Comparison of ENCODE assay signal across 12 mouse cellular contexts in the genomic region with DNA sequence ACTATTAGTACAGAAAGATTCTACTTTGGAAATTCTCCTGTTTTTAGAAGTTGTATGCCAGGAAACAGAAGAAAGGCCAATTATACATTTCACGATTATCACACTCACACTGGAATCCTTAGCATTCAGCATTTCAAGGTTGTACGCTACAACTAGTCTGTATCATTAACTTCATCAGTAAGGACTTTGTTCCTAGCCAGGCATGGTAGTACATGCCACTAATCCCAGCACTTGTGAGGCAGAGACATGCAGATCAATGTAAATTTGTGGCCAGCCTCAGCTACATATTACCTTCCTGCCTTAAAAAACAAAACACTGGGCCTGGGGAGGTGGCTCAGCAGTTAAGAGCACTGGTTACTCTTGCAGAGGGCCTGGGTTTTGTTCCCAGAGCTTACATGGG. TPM values are rescaled to one million over a fixed set of nuclear protein-coding genes. Genes with fewer than 3 reads are reported as not detected.
DNase-seq lines count a peak whose midpoint lies in the region; ATAC-seq lines count a peak whose summit lies in the region.
"Had no signal": no experiment of that assay in that cellular context is flagged by ENCODE, and none has a peak within 500 bp of the region (broad histone marks: within the 10 kb centered on the region; RNA-seq: fewer than 3 reads in every experiment).

No protein-coding gene starts in this region.

- H3K4me1 ChIP-seq in heart, embryonic 10.5 days: peaks cover 29% of the 10 kb centered on the region
- peaks cover 35% of the 10 kb centered on the region for H3K4me1 ChIP-seq in neural tube, embryonic 13.5 days (replicated peaks)
- H3K4me1 ChIP-seq in neural tube, embryonic 15.5 days: peaks cover 24% of the 10 kb centered on the region
- peaks cover 11% of the 10 kb centered on the region; the same call in 1 of the 2 replicates for H3K4me1 ChIP-seq in limb, embryonic 15.5 days
- peaks cover 21% of the 10 kb centered on the region for H3K4me1 ChIP-seq in stomach, embryonic 16.5 days (ENCODE audit: control insufficient read depth, insufficient read depth, low read length)

- H3K27me3 ChIP-seq in heart, embryonic 10.5 days (ENCODE audit: insufficient read depth, poor library complexity, severe bottlenecking): no peaks in the 10 kb centered on the region
- no peaks in the 10 kb centered on the region for H3K27me3 ChIP-seq in neural tube, embryonic 13.5 days
- H3K27me3 ChIP-seq in neural tube, embryonic 15.5 days (replicated peaks): no peaks in the 10 kb centered on the region
- no peaks in the 10 kb centered on the region for H3K27me3 ChIP-seq in limb, embryonic 15.5 days
- H3K27me3 ChIP-seq in stomach, embryonic 16.5 days (ENCODE audit: control insufficient read depth, insufficient read depth, low read length): no peaks in the 10 kb centered on the region

- peak overlapping the region; percentile 22; the same call in 1 of the 2 replicates for H3K27ac ChIP-seq in heart, embryonic 10.5 days
- peak overlapping the region; percentile 11; the same call in 1 of the 2 replicates for H3K27ac ChIP-seq in neural tube, embryonic 13.5 days (replicated peaks)
- no peak overlapping the region for H3K27ac ChIP-seq in neural tube, embryonic 15.5 days (replicated peaks)
- peak overlapping the region; percentile 14; the same call in 1 of the 2 replicates for H3K27ac ChIP-seq in limb, embryonic 15.5 days
- H3K27ac ChIP-seq in stomach, embryonic 16.5 days (ENCODE audit: low read length): peak overlapping the region; percentile 61

- H3K36me3 ChIP-seq in heart, embryonic 10.5 days: no peaks in the 10 kb centered on the region
- no peaks in the 10 kb centered on the region for H3K36me3 ChIP-seq in neural tube, embryonic 13.5 days
- H3K36me3 ChIP-seq in neural tube, embryonic 15.5 days: no peaks in the 10 kb centered on the region
- H3K36me3 ChIP-seq in limb, embryonic 15.5 days: peaks cover 2% of the 10 kb centered on the region; the same call in 1 of the 2 replicates
- H3K36me3 ChIP-seq in stomach, embryonic 16.5 days (ENCODE audit: control insufficient read depth, insufficient read depth, low read length): no peaks in the 10 kb centered on the region

- no peak for ATAC-seq in neural tube, embryonic 13.5 days (ENCODE audit: low read depth)
- ATAC-seq in neural tube, embryonic 15.5 days (ENCODE audit: low FRiP score): no peak
- no peak for ATAC-seq in limb, embryonic 15.5 days (ENCODE audit: insufficient number of reproducible peaks, low FRiP score, low TSS enrichment, low read depth)
- ATAC-seq in stomach, embryonic 16.5 days (ENCODE audit: insufficient read depth, low FRiP score): no peak
- no peak for ATAC-seq in inflammation-experienced regulatory T-cells, adult 6 months

- 0 out of 2 replicates have a peak overlapping the region, but pooled peaks have one; percentile 34 for H3K9ac ChIP-seq in neural tube, embryonic 13.5 days
- no peak overlapping the region for H3K9ac ChIP-seq in neural tube, embryonic 15.5 days (replicated peaks)
- no peak overlapping the region for H3K9ac ChIP-seq in limb, embryonic 15.5 days
- H3K9ac ChIP-seq in stomach, embryonic 16.5 days (ENCODE audit: low read length): no peak overlapping the region

- no peak for DNase-seq in heart, embryonic 10.5 days (ENCODE audit: low spot score)
- DNase-seq in heart, postnatal 4 days: no peak
- no peak for DNase-seq in natural killer cell, adult 2 months (ENCODE audit: low spot score in 2 of 2)
- DNase-seq: adrenal gland, postnatal 10 days; kidney, postnatal 25 days; lung, postnatal 36 days; midbrain, embryonic 14.5 days had no signal

- no peak overlapping the region for H3K4me2 ChIP-seq in neural tube, embryonic 13.5 days
- no peak overlapping the region for H3K4me2 ChIP-seq in neural tube, embryonic 15.5 days
- H3K4me2 ChIP-seq in limb, embryonic 15.5 days: no peak overlapping the region
- H3K4me2 ChIP-seq in stomach, embryonic 16.5 days (ENCODE audit: low read depth, low read length): no peak overlapping the region

- 76% methylated on average over 2 of the region's 2 CpGs for WGBS in heart, embryonic 10.5 days
- 87% methylated on average over 2 of the region's 2 CpGs for WGBS in neural tube, embryonic 13.5 days
- WGBS in neural tube, embryonic 15.5 days: 78% methylated on average over 2 of the region's 2 CpGs
- WGBS in limb, embryonic 15.5 days: 71% methylated on average over 2 of the region's 2 CpGs
- 79% methylated on average over 2 of the region's 2 CpGs for WGBS in stomach, embryonic 16.5 days

- no peaks in the 10 kb centered on the region for H3K9me3 ChIP-seq in heart, embryonic 10.5 days
- H3K9me3 ChIP-seq in neural tube, embryonic 13.5 days: no peaks in the 10 kb centered on the region
- no peaks in the 10 kb centered on the region for H3K9me3 ChIP-seq in neural tube, embryonic 15.5 days (replicated peaks)
- H3K9me3 ChIP-seq in limb, embryonic 15.5 days: no peaks in the 10 kb centered on the region
- no peaks in the 10 kb centered on the region for H3K9me3 ChIP-seq in stomach, embryonic 16.5 days (replicated peaks; ENCODE audit: control insufficient read depth, low read length)

- H3K4me3 ChIP-seq in heart, embryonic 10.5 days: no peak overlapping the region
- no peak overlapping the region for H3K4me3 ChIP-seq in neural tube, embryonic 13.5 days
- H3K4me3 ChIP-seq in neural tube, embryonic 15.5 days (replicated peaks): no peak overlapping the region
- no peak overlapping the region for H3K4me3 ChIP-seq in limb, embryonic 15.5 days
- no peak overlapping the region for H3K4me3 ChIP-seq in stomach, embryonic 16.5 days (replicated peaks; ENCODE audit: low read length)

RNA-seq across cellular contexts. Expression of gene Fbxo42, which starts 10.9 kb away (rescaled TPM):
- 16.3 and 21.8 TPM in 2 replicates for polyA plus RNA-seq in heart, embryonic 10.5 days (2016; fragmentation: Nextera tagmentation; extraction: Ambion mirVana)
- total RNA-seq in heart, postnatal 4 days (2021): 10 to 100 TPM; 13.9 to 14.9 TPM
- polyA plus RNA-seq in neural tube, embryonic 13.5 days (2015; fragmentation: Nextera tagmentation; extraction: Ambion mirVana): 23.2 and 24.2 TPM in 2 replicates
- 23.3 and 23.8 TPM in 2 replicates for polyA plus RNA-seq in neural tube, embryonic 15.5 days (2015; fragmentation: Nextera tagmentation; extraction: Ambion mirVana)
- 22.5 and 25.4 TPM in 2 replicates for polyA plus RNA-seq in limb, embryonic 15.5 days (2015; fragmentation: Nextera tagmentation; extraction: Ambion mirVana)
- polyA plus RNA-seq in stomach, embryonic 16.5 days (2015; fragmentation: Nextera tagmentation; extraction: Ambion mirVana): 18.3 and 22.0 TPM in 2 replicates
- 1 to 10 TPM; 5.5 to 6.3 (median 5.8) TPM for polyA plus RNA-seq in inflammation-experienced regulatory T-cells, adult 6 months (2017; shearing (Covaris generic))

RNA-seq across cellular contexts. Expression of gene Szrd1, which starts 19.0 kb away (rescaled TPM):
- polyA plus RNA-seq in heart, embryonic 10.5 days (2016; fragmentation: Nextera tagmentation; extraction: Ambion mirVana): 36.6 and 39.0 TPM in 2 replicates
- total RNA-seq in heart, postnatal 4 days (2021): 100 to 1,000 TPM; 103 to 107 TPM
- 23.4 and 27.2 TPM in 2 replicates for polyA plus RNA-seq in neural tube, embryonic 13.5 days (2015; fragmentation: Nextera tagmentation; extraction: Ambion mirVana)
- polyA plus RNA-seq in neural tube, embryonic 15.5 days (2015; fragmentation: Nextera tagmentation; extraction: Ambion mirVana): 23.7 and 29.1 TPM in 2 replicates
- 46.9 and 51.9 TPM in 2 replicates for polyA plus RNA-seq in limb, embryonic 15.5 days (2015; fragmentation: Nextera tagmentation; extraction: Ambion mirVana)
- polyA plus RNA-seq in stomach, embryonic 16.5 days (2015; fragmentation: Nextera tagmentation; extraction: Ambion mirVana): 51.6 and 53.0 TPM in 2 replicates
- 10 to 100 TPM; 37.9 to 88.5 (median 58.2) TPM for polyA plus RNA-seq in inflammation-experienced regulatory T-cells, adult 6 months (2017; shearing (Covaris generic))

RNA-seq across cellular contexts. Expression of gene Rsg1, which starts 55.1 kb away (rescaled TPM):
- 2.6 and 4.0 TPM in 2 replicates for polyA plus RNA-seq in heart, embryonic 10.5 days (2016; fragmentation: Nextera tagmentation; extraction: Ambion mirVana)
- 1 to 10 TPM in 1 of 2 experiments, under 1 TPM in 1; 0.72 to 1.7 TPM for total RNA-seq in heart, postnatal 4 days (2021)
- 6.4 and 7.0 TPM in 2 replicates for polyA plus RNA-seq in neural tube, embryonic 13.5 days (2015; fragmentation: Nextera tagmentation; extraction: Ambion mirVana)
- 8.9 and 9.0 TPM in 2 replicates for polyA plus RNA-seq in neural tube, embryonic 15.5 days (2015; fragmentation: Nextera tagmentation; extraction: Ambion mirVana)
- polyA plus RNA-seq in limb, embryonic 15.5 days (2015; fragmentation: Nextera tagmentation; extraction: Ambion mirVana): 6.0 and 6.4 TPM in 2 replicates
- polyA plus RNA-seq in stomach, embryonic 16.5 days (2015; fragmentation: Nextera tagmentation; extraction: Ambion mirVana): 5.5 and 5.6 TPM in 2 replicates
- 1 to 10 TPM; 1.7 to 6.1 (median 3.3) TPM for polyA plus RNA-seq in inflammation-experienced regulatory T-cells, adult 6 months (2017; shearing (Covaris generic))
